Mouse (Mus musculus) common myeloid progenitor, adult 5-6 weeks (primary cell): Measurements from ENCODE around the gene Rph3al. TPM values are rescaled to one million over a fixed set of nuclear protein-coding genes. Genes with fewer than 3 reads are reported as not detected.

Experiments
- ATAC-seq: replicated peaks from 2 replicates; pipeline ENCODE4 v1.8.0; 2016; ENCODE audit warnings: low read depth, mild to moderate bottlenecking, moderate TSS enrichment, inconsistent platforms; ENCODE audit not compliant: poor library complexity, severe bottlenecking
- total RNA-seq: library from RNA; stranded (forward); fragments of 200-1000, 187-1606 nt; gene quantifications from 2 replicates; pipeline ENCODE4 v1.2.3, GENCODE M21; 2017

Gene Rph3al
- total RNA-seq, result 1.5 and 1.9 TPM in 2 replicates

- ATAC-seq, result no peak
These were observed at the start of gene Rph3al for GRCm38 (mm10) chr11:75938379-75938906. Gene Rph3al, minus strand, starts transcription at chr11:75938429.

- no peak for ATAC-seq
These were observed 47.7 kb upstream of the Rph3al start for GRCm38 (mm10) chr11:75985948-75986347.

GRCm38 (mm10) chr11:75984581-75984980, 46.4 kb upstream of the Rph3al start:
- ATAC-seq, result no peak

GRCm38 (mm10) chr11:75983194-75983593, 45.0 kb upstream of the Rph3al start:
- ATAC-seq, result peak; percentile 74

GRCm38 (mm10) chr11:75980413-75980812, 42.2 kb upstream of the Rph3al start:
- ATAC-seq, result no peak

- ATAC-seq, result no peak
These were observed 39.8 kb upstream of the Rph3al start for GRCm38 (mm10) chr11:75978051-75978450.

- peak; percentile 72 for ATAC-seq
These were observed 38.5 kb upstream of the Rph3al start for GRCm38 (mm10) chr11:75976748-75977147.

GRCm38 (mm10) chr11:75973988-75974387, 35.8 kb upstream of the Rph3al start:
- ATAC-seq, result no peak

GRCm38 (mm10) chr11:75972916-75973567, 34.8 kb upstream of the Rph3al start:
- no peak for ATAC-seq

- ATAC-seq, result no peak
These were observed 34.0 kb upstream of the Rph3al start for GRCm38 (mm10) chr11:75972188-75972587.

GRCm38 (mm10) chr11:75970629-75971028, 32.4 kb upstream of the Rph3al start:
- no peak for ATAC-seq

- no peak for ATAC-seq
These were observed 30.5 kb upstream of the Rph3al start for GRCm38 (mm10) chr11:75968761-75969160.

- ATAC-seq, result peak; percentile 76
These were observed 28.5 kb upstream of the Rph3al start for GRCm38 (mm10) chr11:75966401-75967372.

- ATAC-seq, result no peak
These were observed 27.6 kb upstream of the Rph3al start for GRCm38 (mm10) chr11:75965674-75966400.

GRCm38 (mm10) chr11:75964476-75964730, 26.2 kb upstream of the Rph3al start:
- ATAC-seq, result no peak

GRCm38 (mm10) chr11:75963730-75964475, 25.7 kb upstream of the Rph3al start:
- ATAC-seq, result no peak

GRCm38 (mm10) chr11:75961782-75962181, 23.6 kb upstream of the Rph3al start:
- no peak for ATAC-seq

GRCm38 (mm10) chr11:75957124-75957832, 19.0 kb upstream of the Rph3al start:
- peak; percentile 29; the same call in 1 of the 2 replicates for ATAC-seq

- peak; percentile 42 for ATAC-seq
These were observed 18.4 kb upstream of the Rph3al start for GRCm38 (mm10) chr11:75956651-75957050.
